Mouse (Mus musculus): ENCODE measurements around the gene Esyt2.

- TF ChIP-seq CTCF (IDR thresholded peaks at IDR 0.05; ENCODE audit: control insufficient read depth, insufficient read depth, low read length) (no peak), POLR2A (IDR thresholded peaks at IDR 0.05; ENCODE audit: borderline replicate concordance, control insufficient read depth, low read depth, low read length) (no peak)
Measured at GRCm38 (mm10) chr12:116436125-116436524, 155.1 kb downstream of the Esyt2 start.

All from bone marrow, adult 2 months (tissue).